Mouse (Mus musculus): Measurements from ENCODE around the gene Tmem94. TPM values are rescaled to one million over a fixed set of nuclear protein-coding genes. Genes with fewer than 3 reads are reported as not detected.

Tmem94 gene
- polyA plus RNA-seq, 1 experiment: 22.7 TPM

DNA sequence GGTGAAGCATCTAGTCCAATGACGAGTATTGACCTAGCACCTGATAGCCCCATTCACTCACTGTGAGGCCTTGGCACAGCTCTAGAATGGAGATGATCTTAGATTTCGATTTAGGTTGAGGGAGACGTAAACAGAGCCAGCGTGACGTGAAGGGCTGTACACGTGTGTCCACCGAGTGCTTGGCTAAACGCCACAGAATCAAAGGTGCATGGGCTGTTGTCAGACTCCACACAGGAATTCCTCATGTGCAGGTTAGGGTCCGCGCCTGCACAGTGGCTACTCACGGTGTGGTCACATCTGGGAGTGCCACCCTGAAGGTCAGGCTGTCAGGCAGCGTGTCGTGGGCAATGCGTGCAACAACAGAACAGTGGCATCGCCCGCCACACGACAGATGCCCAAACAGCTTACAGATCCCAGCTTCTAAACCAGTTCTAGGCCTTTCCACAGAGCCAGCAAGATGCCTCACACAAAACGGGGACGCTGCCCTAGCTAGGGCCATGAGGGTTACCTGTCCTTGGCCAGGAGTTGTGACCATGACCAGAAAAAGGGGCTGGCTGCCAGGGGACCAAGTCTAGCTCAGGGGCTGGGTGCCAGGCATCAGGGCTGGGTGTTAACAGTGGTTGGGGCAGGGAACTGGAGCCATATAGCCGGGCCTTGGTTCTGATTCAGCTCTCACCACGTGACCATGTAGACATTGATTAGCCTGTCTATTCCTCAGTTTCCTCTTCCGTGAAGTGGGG, 72.5 kb downstream of the Tmem94 start:
- Histone ChIP-seq H3K36me3 (replicated peaks; ENCODE audit: low read length) (no peaks in the 10 kb centered on the region), H3K9me3 (no peaks in the 10 kb centered on the region), H3K27me3 (replicated peaks) (peaks cover 48% of the 10 kb centered on the region), H3K4me1 (peaks cover 33% of the 10 kb centered on the region), H3K4me3 (replicated peaks) (no peak overlapping the region)
- TF ChIP-seq GATA1 (IDR thresholded peaks at IDR 0.05; ENCODE audit: borderline replicate concordance, low read length) (no peak), FLI1 (IDR thresholded peaks at IDR 0.05; ENCODE audit: low read length) (no peak)

DNA sequence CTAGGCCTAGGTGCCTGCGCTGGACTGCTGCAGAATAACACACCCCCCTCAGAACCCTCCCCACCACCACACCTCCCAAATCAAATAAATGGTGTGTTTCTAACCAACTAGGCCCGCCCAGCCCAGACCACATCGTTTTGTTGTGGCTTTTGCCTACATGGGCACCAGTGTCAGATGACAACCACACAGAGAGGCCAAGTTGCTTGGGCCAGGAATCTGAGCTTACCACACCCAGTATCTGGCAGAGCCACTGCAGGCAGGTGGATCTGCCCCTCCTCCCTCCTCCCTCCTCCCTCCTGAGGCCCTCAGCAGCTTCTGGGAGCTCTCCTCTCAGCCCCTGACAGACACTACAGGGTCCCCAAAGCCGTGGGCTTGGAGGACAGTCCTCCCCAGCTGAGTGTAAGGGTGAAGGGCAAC, 73.7 kb downstream of the Tmem94 start:
- Histone ChIP-seq H3K9me3 (no peaks in the 10 kb centered on the region), H3K4me3 (replicated peaks) (no peak overlapping the region), H3K4me1 (peaks cover 30% of the 10 kb centered on the region), H3K27me3 (replicated peaks) (peaks cover 45% of the 10 kb centered on the region), H3K36me3 (replicated peaks; ENCODE audit: low read length) (no peaks in the 10 kb centered on the region)
- TF ChIP-seq GATA1 (IDR thresholded peaks at IDR 0.05; ENCODE audit: borderline replicate concordance, low read length) (no peak), FLI1 (IDR thresholded peaks at IDR 0.05; ENCODE audit: low read length) (no peak)

DNA sequence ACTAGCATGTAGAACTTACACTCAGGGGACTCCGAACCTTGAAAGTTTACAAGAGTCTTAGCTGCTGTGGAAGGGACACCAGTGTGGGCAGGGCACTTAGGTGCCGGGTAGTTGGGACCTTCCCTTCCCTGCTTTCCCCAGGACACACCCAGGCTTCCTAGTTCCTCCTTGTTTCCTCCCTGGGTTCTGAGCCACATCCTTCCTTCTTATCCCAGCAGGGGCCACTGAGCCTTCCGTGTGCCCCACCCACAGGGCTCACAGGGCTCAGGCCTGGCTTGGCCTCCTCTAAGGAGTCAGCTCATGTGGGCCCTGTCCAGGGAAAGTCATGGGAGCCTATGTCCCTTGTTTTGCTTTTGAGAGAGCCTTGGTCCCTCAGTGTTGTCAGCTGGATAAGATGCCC, 74.5 kb downstream of the Tmem94 start:
- TF ChIP-seq FLI1 (IDR thresholded peaks at IDR 0.05; ENCODE audit: low read length) (no peak), GATA1 (IDR thresholded peaks at IDR 0.05; ENCODE audit: borderline replicate concordance, low read length) (no peak)
- Histone ChIP-seq H3K4me1 (peaks cover 38% of the 10 kb centered on the region), H3K4me3 (replicated peaks) (no peak overlapping the region), H3K36me3 (replicated peaks; ENCODE audit: low read length) (no peaks in the 10 kb centered on the region), H3K9me3 (no peaks in the 10 kb centered on the region), H3K27me3 (replicated peaks) (peaks cover 45% of the 10 kb centered on the region)

DNA sequence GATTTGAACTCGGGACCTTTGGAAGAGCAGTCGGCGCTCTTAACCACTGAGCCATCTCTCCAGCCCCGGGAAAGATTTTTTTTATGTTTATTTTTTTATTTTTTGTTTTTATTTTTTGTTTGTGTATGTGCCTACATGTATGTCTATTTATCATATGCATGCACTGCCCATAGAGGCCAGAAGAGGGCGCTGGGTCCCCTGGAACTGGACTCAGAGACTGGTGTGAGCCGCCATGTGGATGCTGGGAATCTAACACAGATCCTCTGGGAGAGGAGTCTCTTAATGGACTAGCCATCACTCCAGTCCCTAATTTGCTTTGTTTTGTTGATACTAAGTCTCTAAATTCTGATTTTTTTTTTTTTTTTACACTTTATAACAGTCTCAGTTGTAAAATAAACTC, 75.8 kb downstream of the Tmem94 start:
- Histone ChIP-seq H3K36me3 (replicated peaks; ENCODE audit: low read length) (peaks cover 6% of the 10 kb centered on the region), H3K4me3 (replicated peaks) (no peak overlapping the region)
- TF ChIP-seq FLI1 (IDR thresholded peaks at IDR 0.05; ENCODE audit: low read length) (no peak), GATA1 (IDR thresholded peaks at IDR 0.05; ENCODE audit: borderline replicate concordance, low read length) (no peak)

DNA sequence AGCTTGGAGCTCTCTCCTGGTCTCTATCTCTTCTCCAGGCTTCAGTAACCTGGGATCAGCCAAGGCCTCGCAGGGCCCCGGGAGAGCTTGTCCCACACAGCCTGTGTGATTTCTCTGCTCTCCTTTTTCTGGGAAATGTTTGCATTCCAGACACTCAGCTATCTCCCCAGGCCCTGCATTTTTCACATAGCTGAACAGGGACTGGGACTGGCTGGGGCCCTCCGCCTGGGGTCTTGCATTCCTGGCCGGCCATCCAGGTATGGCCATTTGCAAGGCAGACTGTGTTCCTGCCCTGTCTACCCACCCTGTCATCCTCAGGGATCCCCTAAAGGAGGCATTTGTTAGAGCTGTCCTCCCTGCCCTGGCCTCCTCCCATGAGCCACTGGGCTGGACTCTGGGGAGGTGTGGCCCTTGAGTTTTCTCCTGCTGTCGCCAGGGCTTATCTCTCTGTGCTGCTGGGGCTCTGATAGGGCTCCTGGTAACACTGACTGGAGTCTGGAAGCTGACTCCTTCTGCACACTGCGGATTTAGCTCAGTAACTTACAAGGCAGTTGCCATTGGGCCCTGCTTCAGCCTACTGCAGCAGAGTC, 76.8 kb downstream of the Tmem94 start:
- TF ChIP-seq GATA1 (IDR thresholded peaks at IDR 0.05; ENCODE audit: borderline replicate concordance, low read length) (no peak), FLI1 (IDR thresholded peaks at IDR 0.05; ENCODE audit: low read length) (no peak)
- peaks cover 6% of the 10 kb centered on the region for H3K36me3 ChIP-seq (replicated peaks; ENCODE audit: low read length)
- H3K4me3 ChIP-seq (replicated peaks): peak overlapping the region; percentile 72

More for the DNA sequence above, 75.8 kb downstream of the Tmem94 start:
- H3K9me3 ChIP-seq: no peaks in the 10 kb centered on the region
- H3K27me3 ChIP-seq (replicated peaks): peaks cover 38% of the 10 kb centered on the region
- H3K4me1 ChIP-seq: peaks cover 45% of the 10 kb centered on the region

DNA sequence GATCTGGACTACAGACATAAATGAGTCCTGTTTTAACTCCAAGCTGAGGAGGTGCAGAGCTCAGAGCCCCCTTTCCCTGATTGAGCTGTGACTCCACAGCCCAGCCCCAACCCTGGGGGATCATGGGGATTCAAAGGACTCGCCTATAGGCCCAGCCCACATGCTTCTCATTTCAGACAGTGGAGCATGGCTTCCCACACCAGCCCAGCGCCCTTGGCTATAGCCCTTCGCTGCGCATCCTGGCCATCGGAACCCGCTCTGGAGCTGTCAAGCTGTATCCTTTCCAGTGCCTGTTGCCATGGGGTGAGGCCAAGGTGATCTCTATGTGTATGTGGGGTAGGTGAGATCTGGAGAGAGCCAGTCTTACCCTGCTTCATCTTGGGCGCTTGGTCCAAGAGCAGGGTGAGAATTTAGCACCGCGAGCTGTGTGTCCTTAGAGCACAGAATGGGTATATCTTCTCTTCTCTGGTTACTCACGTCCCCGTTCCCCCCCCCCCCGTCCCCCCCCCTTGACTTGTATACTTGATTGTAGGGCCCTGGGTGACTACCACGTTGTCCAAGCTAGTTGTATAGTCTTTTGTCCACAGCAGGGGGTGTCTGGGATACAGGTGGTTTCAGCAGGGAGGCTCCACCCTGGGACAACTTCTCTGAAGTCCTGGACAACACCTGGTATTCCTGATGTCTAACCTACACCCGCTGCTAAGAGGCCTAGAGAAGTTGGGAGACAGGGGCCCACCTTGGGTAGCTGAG, 78.1 kb downstream of the Tmem94 start:
- Histone ChIP-seq H3K9me3 (no peaks in the 10 kb centered on the region), H3K4me1 (peaks cover 45% of the 10 kb centered on the region), H3K4me3 (replicated peaks) (no peak overlapping the region), H3K36me3 (replicated peaks; ENCODE audit: low read length) (peaks cover 6% of the 10 kb centered on the region), H3K27me3 (replicated peaks) (peaks cover 19% of the 10 kb centered on the region)
- TF ChIP-seq GATA1 (IDR thresholded peaks at IDR 0.05; ENCODE audit: borderline replicate concordance, low read length) (no peak), FLI1 (IDR thresholded peaks at IDR 0.05; ENCODE audit: low read length) (no peak)

More for the DNA sequence above, 76.8 kb downstream of the Tmem94 start:
- Histone ChIP-seq H3K4me1 (peaks cover 45% of the 10 kb centered on the region), H3K9me3 (no peaks in the 10 kb centered on the region), H3K27me3 (replicated peaks) (peaks cover 28% of the 10 kb centered on the region)

DNA sequence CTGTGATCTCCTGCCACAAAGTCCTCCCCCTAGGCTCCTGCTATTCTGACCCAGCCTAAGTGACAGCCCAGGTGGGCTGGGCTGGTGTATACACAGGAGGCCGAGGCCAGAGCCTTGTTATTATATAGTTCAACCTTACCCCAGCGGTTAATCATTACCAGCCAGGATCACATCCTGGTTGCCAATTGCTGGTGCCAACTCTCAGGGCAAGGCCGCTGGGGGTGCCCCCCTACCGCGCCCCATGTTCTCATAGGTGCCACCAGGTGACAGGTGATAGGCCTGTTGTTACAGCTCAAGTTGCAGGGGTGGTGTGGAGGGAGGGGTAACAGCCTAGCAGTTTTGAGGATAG, 78.6 kb downstream of the Tmem94 start:
- H3K4me1 ChIP-seq: peaks cover 40% of the 10 kb centered on the region
- TF ChIP-seq FLI1 (IDR thresholded peaks at IDR 0.05; ENCODE audit: low read length) (no peak), GATA1 (IDR thresholded peaks at IDR 0.05; ENCODE audit: borderline replicate concordance, low read length) (no peak)
- H3K9me3 ChIP-seq: no peaks in the 10 kb centered on the region
- no peak overlapping the region for H3K4me3 ChIP-seq (replicated peaks)
- H3K27me3 ChIP-seq (replicated peaks): peaks cover 18% of the 10 kb centered on the region
- peaks cover 6% of the 10 kb centered on the region for H3K36me3 ChIP-seq (replicated peaks; ENCODE audit: low read length)

DNA sequence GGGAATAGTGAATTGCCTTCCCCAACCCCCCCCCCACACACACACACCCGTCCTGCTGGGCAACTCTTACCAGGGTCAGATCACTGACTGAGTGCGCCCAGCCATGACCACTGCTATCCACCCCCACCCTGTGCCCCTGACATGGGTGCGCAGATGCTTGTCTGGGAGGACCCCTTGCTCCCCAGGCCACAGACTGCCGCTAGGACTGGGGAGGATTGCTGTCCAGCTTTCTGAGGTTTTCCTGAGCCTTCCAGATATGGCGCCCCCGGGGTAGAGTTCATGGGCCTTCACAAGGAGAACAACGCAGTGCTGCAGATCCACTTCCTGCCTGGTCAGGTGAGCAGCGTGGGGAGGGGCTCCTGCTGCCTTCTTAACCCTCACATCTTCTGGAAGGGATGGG, 79.0 kb downstream of the Tmem94 start:
- Histone ChIP-seq H3K4me1 (peaks cover 36% of the 10 kb centered on the region), H3K36me3 (replicated peaks; ENCODE audit: low read length) (peaks cover 6% of the 10 kb centered on the region)
- TF ChIP-seq FLI1 (IDR thresholded peaks at IDR 0.05; ENCODE audit: low read length) (no peak), GATA1 (IDR thresholded peaks at IDR 0.05; ENCODE audit: borderline replicate concordance, low read length) (no peak)

DNA sequence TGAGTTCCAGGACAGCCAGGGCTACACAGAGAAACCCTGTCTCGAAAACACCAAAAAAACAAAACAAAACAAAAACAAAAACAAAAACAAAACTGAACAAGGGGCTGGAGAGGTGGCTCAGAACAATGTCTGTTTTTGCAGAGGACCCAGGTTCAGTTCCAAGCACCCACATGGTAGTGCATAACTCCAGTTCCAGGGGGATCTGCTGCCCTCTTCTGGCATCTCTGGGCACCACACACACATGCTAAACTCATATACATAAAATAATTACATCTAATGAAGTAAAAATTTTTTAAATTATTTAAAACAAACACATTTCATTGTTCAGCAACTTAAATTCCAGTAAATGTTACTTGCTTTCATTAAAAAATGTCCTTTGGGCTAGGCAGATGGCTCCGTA, 80.6 kb downstream of the Tmem94 start:
- TF ChIP-seq FLI1 (IDR thresholded peaks at IDR 0.05; ENCODE audit: low read length) (no peak), GATA1 (IDR thresholded peaks at IDR 0.05; ENCODE audit: borderline replicate concordance, low read length) (no peak)
- peaks cover 21% of the 10 kb centered on the region for H3K27me3 ChIP-seq (replicated peaks)
- H3K4me1 ChIP-seq: peaks cover 26% of the 10 kb centered on the region
- no peak overlapping the region for H3K4me3 ChIP-seq (replicated peaks)
- peaks cover 16% of the 10 kb centered on the region for H3K36me3 ChIP-seq (replicated peaks; ENCODE audit: low read length)
- H3K9me3 ChIP-seq: no peaks in the 10 kb centered on the region

More for the DNA sequence above, 79.0 kb downstream of the Tmem94 start:
- no peaks in the 10 kb centered on the region for H3K9me3 ChIP-seq
- no peak overlapping the region for H3K4me3 ChIP-seq (replicated peaks)
- peaks cover 17% of the 10 kb centered on the region for H3K27me3 ChIP-seq (replicated peaks)

Other genes starting within 250 kb of the Tmem94 start
- gene Sumo2, start 229.2 kb upstream of the Tmem94 start, polyA plus RNA-seq (2012; ENCODE audit: insufficient read depth, low replicate concordance): 187 and 368 TPM in 2 replicates
- 6.6 and 12.0 TPM in 2 replicates for gene Nup85, start 201.0 kb upstream of the Tmem94 start, polyA plus RNA-seq (2012; ENCODE audit: insufficient read depth, low replicate concordance)
- gene Mrps7, start 161.5 kb upstream of the Tmem94 start, polyA plus RNA-seq (2012; ENCODE audit: insufficient read depth, low replicate concordance): 13.8 and 37.9 TPM in 2 replicates
- gene Gga3, start 161.4 kb upstream of the Tmem94 start, polyA plus RNA-seq (2012; ENCODE audit: insufficient read depth, low replicate concordance): 44.0 and 58.2 TPM in 2 replicates
- 9.6 and 15.5 TPM in 2 replicates for gene Mif4gd, start 152.5 kb upstream of the Tmem94 start, polyA plus RNA-seq (2012; ENCODE audit: insufficient read depth, low replicate concordance)
- 10.5 and 20.5 TPM in 2 replicates for gene Slc25a19, start 137.1 kb upstream of the Tmem94 start, polyA plus RNA-seq (2012; ENCODE audit: insufficient read depth, low replicate concordance)
- gene Grb2, start 56.8 kb upstream of the Tmem94 start, polyA plus RNA-seq (2012; ENCODE audit: insufficient read depth, low replicate concordance): 30.1 and 77.5 TPM in 2 replicates
- 3.0 and 5.3 TPM in 2 replicates for gene Caskin2, start 48.2 kb downstream of the Tmem94 start, polyA plus RNA-seq (2012; ENCODE audit: insufficient read depth, low replicate concordance)
- gene Tsen54, start 49.3 kb downstream of the Tmem94 start, polyA plus RNA-seq (2012; ENCODE audit: insufficient read depth, low replicate concordance): 21.0 and 35.3 TPM in 2 replicates
- 6.1 and 12.4 TPM in 2 replicates for gene Llgl2, start 58.6 kb downstream of the Tmem94 start, polyA plus RNA-seq (2012; ENCODE audit: insufficient read depth, low replicate concordance)
- gene Myo15b, start 93.0 kb downstream of the Tmem94 start, polyA plus RNA-seq (2012; ENCODE audit: insufficient read depth, low replicate concordance): 0.48 TPM in 1 of 2 replicates, not detected in the other
- 6.7 and 13.1 TPM in 2 replicates for gene Smim5, start 134.5 kb downstream of the Tmem94 start, polyA plus RNA-seq (2012; ENCODE audit: insufficient read depth, low replicate concordance)
- gene Smim6, start 146.6 kb downstream of the Tmem94 start, polyA plus RNA-seq (2012; ENCODE audit: insufficient read depth, low replicate concordance): not detected in 2 replicates
- 13.5 and 14.4 TPM in 2 replicates for gene Sap30bp, start 167.8 kb downstream of the Tmem94 start, polyA plus RNA-seq (2012; ENCODE audit: insufficient read depth, low replicate concordance)
- 9.5 and 10.4 TPM in 2 replicates for gene Recql5, start 168.0 kb downstream of the Tmem94 start, polyA plus RNA-seq (2012; ENCODE audit: insufficient read depth, low replicate concordance)
- gene Itgb4, start 209.3 kb downstream of the Tmem94 start, polyA plus RNA-seq (2012; ENCODE audit: insufficient read depth, low replicate concordance): 5.6 and 6.9 TPM in 2 replicates
- 197 and 238 TPM in 2 replicates for gene Galk1, start 247.3 kb downstream of the Tmem94 start, polyA plus RNA-seq (2012; ENCODE audit: insufficient read depth, low replicate concordance)

Measured in megakaryocyte, embryonic 14.5 days (primary cell).